Mouse (Mus musculus) embryo, embryonic 9.5 days (tissue): ENCODE measurements at regions not wholly inside any gene's neighbourhood (a gene's known extent, or its start where the extent isn't known, plus 50 kb on each side); places are given as distances from the start of the nearest gene placed in this dataset.

Experiments
- DNase-seq: peaks from one replicate; pipeline ENCODE4 v3.0.0-alpha.2; 2017; ENCODE audit errors: extremely low spot score

DNA sequence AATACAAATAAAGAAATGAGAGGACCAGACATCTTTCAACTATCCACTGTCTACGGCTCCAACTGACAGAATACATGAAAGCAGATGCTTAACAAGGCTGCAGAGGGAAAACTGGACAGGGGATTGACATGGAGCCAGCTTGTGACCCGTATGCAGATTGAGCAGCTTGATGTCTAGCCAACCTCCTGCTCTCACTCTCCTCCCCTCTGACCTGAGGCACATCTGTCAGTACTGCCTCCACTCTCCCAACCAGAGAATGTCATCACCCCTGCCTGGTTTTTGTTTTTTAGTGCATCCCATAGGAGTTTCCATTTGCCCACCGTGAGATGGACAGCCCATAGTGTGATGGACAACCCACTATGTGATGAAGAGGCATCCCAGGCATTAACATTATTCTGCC, 252.2 kb downstream of the S1pr1 start:
- DNase-seq: no peak
